Mouse (Mus musculus) midbrain, embryonic 14.5 days (tissue): Measurements from ENCODE around the gene Sec14l2. TPM values are rescaled to one million over a fixed set of nuclear protein-coding genes. Genes with fewer than 3 reads are reported as not detected.

ENCODE experiments used
- ATAC-seq: fragments of 200-750 bp; cut with Nextera tagmentation; 2 replicates; pipeline ENCODE4 v1.8.0; 2017; ENCODE audit warnings: moderate number of reproducible peaks, moderate library complexity; ENCODE audit not compliant: low FRiP score, low TSS enrichment
- DNase-seq: peaks from one replicate; pipeline ENCODE4 v3.0.0-alpha.2; 2015
- H3K27ac ChIP-seq: fragments of 300-500 bp; sonication (generic); replicated peaks from 2 replicates; pipeline ENCODE4 v1.5.1; 2014; ENCODE audit warnings: mild to moderate bottlenecking, low read depth, low read length, moderate library complexity
- H3K27me3 ChIP-seq: fragments of 300-500 bp; sonication (generic); 2 replicates; pipeline ENCODE4 v1.6.1; 2014; ENCODE audit warnings: low read length, control low read depth, mixed read lengths; ENCODE audit not compliant: control insufficient read depth, insufficient read depth
- H3K36me3 ChIP-seq: fragments of 300-500 bp; sonication (generic); 2 replicates; pipeline ENCODE4 v1.6.1; 2014; ENCODE audit warnings: low read length, control low read depth; ENCODE audit not compliant: control insufficient read depth, insufficient read depth
- H3K4me1 ChIP-seq: fragments of 300-500 bp; sonication (generic); 2 replicates; pipeline ENCODE4 v1.6.1; 2014; ENCODE audit warnings: mild to moderate bottlenecking, antibody characterized with exemption, low read length, control low read depth; ENCODE audit not compliant: control insufficient read depth, insufficient read depth
- H3K4me2 ChIP-seq: fragments of 300-500 bp; sonication (generic); 2 replicates; pipeline ENCODE4 v1.6.1; 2014; ENCODE audit warnings: mild to moderate bottlenecking, low read length, moderate library complexity
- H3K4me3 ChIP-seq: fragments of 300-500 bp; sonication (generic); replicated peaks from 2 replicates; pipeline ENCODE4 v1.5.1; 2014; ENCODE audit warnings: low read depth, low read length
- H3K9ac ChIP-seq: fragments of 300-500 bp; sonication (generic); replicated peaks from 2 replicates; pipeline ENCODE4 v1.6.1; 2014; ENCODE audit warnings: mild to moderate bottlenecking, low read length, moderate library complexity
- H3K9me3 ChIP-seq: fragments of 300-500 bp; sonication (generic); 2 replicates; pipeline ENCODE4 v1.6.1; 2016; ENCODE audit warnings: low read length, control low read depth, mixed read lengths; ENCODE audit not compliant: control insufficient read depth
- WGBS: fragments of 180-500 bp; shearing (Covaris S2); extraction: QIAGEN DNeasy Blood & Tissue Kit; methylation state at CpG from one replicate; pipeline ENCODE4 v1.1.7; 2014; 5-methylcytosine and 5-hydroxymethylcytosine counted together
- microRNA-seq: library from miRNA; unstranded; fragments of <30 nt; microRNA quantifications from one replicate; pipeline ENCODE4, GENCODE M21; 2016
- polyA plus RNA-seq: library from polyadenylated mRNA; unstranded; fragments of >200 nt; fragmentation: Nextera tagmentation; extraction: Ambion mirVana; gene quantifications from 2 replicates; pipeline ENCODE4 v1.2.1, GENCODE M21; 2014

Sec14l2 gene
- polyA plus RNA-seq, 1 experiment from 2014 or later, result 2.0 TPM

- H3K4me1 ChIP-seq, result no peaks in the 10 kb centered on the region
- ATAC-seq (no peak), DNase-seq (no peak)
- no peak overlapping the region for H3K9ac ChIP-seq
- no peaks in the 10 kb centered on the region for H3K36me3 ChIP-seq
- H3K27ac ChIP-seq, result no peak overlapping the region
- no peak overlapping the region for H3K4me3 ChIP-seq
- H3K4me2 ChIP-seq, result no peak overlapping the region
- no peaks in the 10 kb centered on the region for H3K27me3 ChIP-seq
- no peaks in the 10 kb centered on the region for H3K9me3 ChIP-seq
- 94% methylated on average over 4 of the region's 4 CpGs for WGBS
Observed at GRCm38 (mm10) chr11:4062523-4062922, 60.7 kb downstream of the Sec14l2 start.

- H3K27me3 ChIP-seq, result no peaks in the 10 kb centered on the region
- no peak overlapping the region for H3K9ac ChIP-seq
- DNase-seq (no peak), ATAC-seq (no peak)
- no peak overlapping the region for H3K4me3 ChIP-seq
- H3K27ac ChIP-seq, result no peak overlapping the region
- 75% methylated on average over 5 of the region's 5 CpGs for WGBS
- no peaks in the 10 kb centered on the region for H3K9me3 ChIP-seq
- H3K36me3 ChIP-seq, result no peaks in the 10 kb centered on the region
- H3K4me2 ChIP-seq, result no peak overlapping the region
- H3K4me1 ChIP-seq, result no peaks in the 10 kb centered on the region
Observed at GRCm38 (mm10) chr11:4060866-4061575, 62.2 kb downstream of the Sec14l2 start.

GRCm38 (mm10) chr11:4053586-4053985, 69.6 kb downstream of the Sec14l2 start:
- Histone ChIP-seq H3K36me3 (no peaks in the 10 kb centered on the region), H3K4me3 (no peak overlapping the region), H3K4me1 (no peaks in the 10 kb centered on the region), H3K27me3 (no peaks in the 10 kb centered on the region), H3K4me2 (no peak overlapping the region), H3K9ac (no peak overlapping the region), H3K9me3 (no peaks in the 10 kb centered on the region), H3K27ac (no peak overlapping the region)
- 21% methylated on average over 5 of the region's 5 CpGs for WGBS
- DNase-seq, result peak; percentile 86
- no peak for ATAC-seq

GRCm38 (mm10) chr11:4048438-4048837, 74.8 kb downstream of the Sec14l2 start:
- Histone ChIP-seq H3K9ac (no peak overlapping the region), H3K27me3 (no peaks in the 10 kb centered on the region), H3K36me3 (no peaks in the 10 kb centered on the region), H3K4me3 (no peak overlapping the region), H3K9me3 (no peaks in the 10 kb centered on the region), H3K4me2 (no peak overlapping the region), H3K4me1 (no peaks in the 10 kb centered on the region), H3K27ac (no peak overlapping the region)
- DNase-seq (no peak), ATAC-seq (no peak)
- 90% methylated on average over 6 of the region's 6 CpGs for WGBS

- H3K4me3 ChIP-seq, result no peak overlapping the region
- H3K9ac ChIP-seq, result no peak overlapping the region
- WGBS, result 92% methylated on average over 2 of the region's 2 CpGs
- H3K27me3 ChIP-seq, result no peaks in the 10 kb centered on the region
- DNase-seq (no peak), ATAC-seq (no peak)
- no peaks in the 10 kb centered on the region for H3K4me1 ChIP-seq
- no peak overlapping the region for H3K4me2 ChIP-seq
- no peaks in the 10 kb centered on the region for H3K36me3 ChIP-seq
- no peak overlapping the region for H3K27ac ChIP-seq
- H3K9me3 ChIP-seq, result no peaks in the 10 kb centered on the region
Observed at GRCm38 (mm10) chr11:4047766-4048165, 75.4 kb downstream of the Sec14l2 start.

Small RNAs within 50 kb of the gene (microRNA-seq; reads per million reads assigned to microRNA genes)
- 8.1 reads per million, percentile 33 among the genes with 10 or more reads in this experiment for gene Mir3060

Other genes with a start within 250 kb of the Sec14l2 start
- 0.35 TPM in 1 of 2 replicates, not detected in the other for gene 4921536K21Rik, start 228.3 kb downstream of the Sec14l2 start, polyA plus RNA-seq
- gene Dusp18, start 228.2 kb downstream of the Sec14l2 start, polyA plus RNA-seq, result 33.7 and 38.1 TPM in 2 replicates
- 10.8 and 14.5 TPM in 2 replicates for gene Slc35e4, start 208.8 kb downstream of the Sec14l2 start, polyA plus RNA-seq
- gene Tcn2, start 191.3 kb downstream of the Sec14l2 start, polyA plus RNA-seq, result 11.7 and 21.2 TPM in 2 replicates
- 39.2 and 54.4 TPM in 2 replicates for gene Pes1, start 159.4 kb downstream of the Sec14l2 start, polyA plus RNA-seq
- gene 4930556J24Rik, start 146.6 kb downstream of the Sec14l2 start, polyA plus RNA-seq, result 0.24 TPM in 1 of 2 replicates, not detected in the other
- gene Gal3st1, start 139.8 kb downstream of the Sec14l2 start, polyA plus RNA-seq, result 3.6 and 4.2 TPM in 2 replicates
- not detected in 2 replicates for gene Sec14l4, start 92.0 kb downstream of the Sec14l2 start, polyA plus RNA-seq
- 0.38 and 0.77 TPM in 2 replicates for gene Sec14l3, start 58.6 kb downstream of the Sec14l2 start, polyA plus RNA-seq
- gene Mtfp1, start 28.0 kb downstream of the Sec14l2 start, polyA plus RNA-seq, result 7.6 and 9.1 TPM in 2 replicates
- 52.7 and 52.9 TPM in 2 replicates for gene Rnf215, start 11.8 kb upstream of the Sec14l2 start, polyA plus RNA-seq
- 4.8 and 7.1 TPM in 2 replicates for gene Ccdc157, start 36.9 kb upstream of the Sec14l2 start, polyA plus RNA-seq
- 47.6 and 64.3 TPM in 2 replicates for gene Sf3a1, start 36.9 kb upstream of the Sec14l2 start, polyA plus RNA-seq
- 21.5 and 23.8 TPM in 2 replicates for gene Tbc1d10a, start 63.4 kb upstream of the Sec14l2 start, polyA plus RNA-seq
- gene Castor1, start 94.8 kb upstream of the Sec14l2 start, polyA plus RNA-seq, result 1.6 and 2.1 TPM in 2 replicates
- gene Osm, start 113.0 kb upstream of the Sec14l2 start, polyA plus RNA-seq, result 0.12 TPM in 1 of 2 replicates, not detected in the other
- not detected in 2 replicates for gene Lif, start 134.1 kb upstream of the Sec14l2 start, polyA plus RNA-seq